Mouse (Mus musculus): Measurements from ENCODE around the gene Rasgef1a.

Gene Rasgef1a

DNA sequence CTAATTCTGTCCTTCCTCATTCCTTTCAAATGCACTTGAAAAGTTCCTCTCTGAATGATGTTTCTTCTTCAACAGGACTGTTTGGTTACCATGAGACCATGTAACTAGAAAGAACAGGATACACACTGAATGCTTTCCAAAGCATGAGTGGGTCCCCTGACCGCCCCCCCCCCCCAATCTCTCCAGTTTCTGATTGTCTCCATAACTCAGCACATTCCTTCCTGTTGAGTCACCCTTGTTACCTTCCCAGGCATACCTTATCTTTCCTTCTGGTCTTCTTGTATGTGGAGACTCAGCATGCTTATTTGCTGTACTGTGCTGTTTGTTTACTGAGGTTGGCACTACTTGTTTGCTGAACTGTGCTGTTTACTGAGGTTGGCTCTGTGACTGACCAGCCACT lies 20.2 kb downstream of the Rasgef1a start:
- DNase-seq = no peak

DNA sequence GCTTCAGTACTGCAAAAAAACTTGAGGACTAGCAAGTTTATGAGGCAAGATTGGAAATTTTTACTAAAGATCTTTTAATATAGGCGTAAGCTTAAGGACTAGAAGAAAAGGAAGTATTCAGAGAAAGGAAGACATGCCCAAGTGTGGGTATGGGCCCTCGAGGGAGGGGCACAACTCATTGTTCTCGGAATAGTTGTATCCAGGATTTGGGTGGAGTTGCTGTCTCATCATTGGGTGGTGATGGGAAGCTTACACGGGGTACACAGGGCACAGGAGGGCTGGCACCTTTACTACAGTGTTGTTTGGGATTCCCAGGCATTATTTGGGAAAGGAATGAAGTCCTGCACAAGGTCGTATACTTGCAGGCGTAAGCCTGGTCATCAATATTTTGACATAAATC lies 24.4 kb downstream of the Rasgef1a start:
- DNase-seq = no peak

DNA sequence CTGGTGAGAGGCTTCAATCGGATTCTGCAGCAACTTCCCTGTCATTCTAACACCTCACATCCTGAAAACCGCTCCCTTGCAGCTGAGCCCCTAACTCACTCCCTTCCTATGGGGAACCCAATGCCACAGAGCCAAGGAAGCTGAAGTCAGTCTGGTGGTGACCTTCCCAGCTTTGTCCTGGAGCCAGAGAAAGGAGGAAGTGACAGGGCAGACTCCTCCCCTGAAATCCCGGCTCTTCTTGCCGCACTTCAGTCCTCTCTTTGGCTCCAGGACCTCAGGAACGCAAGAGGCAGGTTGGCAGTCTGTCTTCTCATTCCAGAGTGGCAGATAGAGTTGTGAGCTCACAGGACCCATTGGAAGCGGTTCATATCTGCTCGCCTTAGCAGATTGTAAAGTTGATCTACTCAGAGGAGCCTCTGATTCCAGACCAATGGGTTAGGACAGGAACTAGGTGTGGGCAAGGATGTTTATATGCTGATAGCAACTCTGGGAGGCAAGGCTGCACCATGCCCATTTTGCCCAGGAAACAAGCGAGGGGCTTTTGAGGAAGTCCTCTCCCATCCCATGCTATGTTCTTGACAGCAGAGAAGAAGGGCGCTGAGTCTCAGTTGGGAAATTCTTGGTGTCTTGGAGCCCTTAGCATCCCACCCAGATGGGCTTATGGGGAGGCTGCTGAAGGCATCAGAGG lies 25.0 kb downstream of the Rasgef1a start:
- DNase-seq = no peak

DNA sequence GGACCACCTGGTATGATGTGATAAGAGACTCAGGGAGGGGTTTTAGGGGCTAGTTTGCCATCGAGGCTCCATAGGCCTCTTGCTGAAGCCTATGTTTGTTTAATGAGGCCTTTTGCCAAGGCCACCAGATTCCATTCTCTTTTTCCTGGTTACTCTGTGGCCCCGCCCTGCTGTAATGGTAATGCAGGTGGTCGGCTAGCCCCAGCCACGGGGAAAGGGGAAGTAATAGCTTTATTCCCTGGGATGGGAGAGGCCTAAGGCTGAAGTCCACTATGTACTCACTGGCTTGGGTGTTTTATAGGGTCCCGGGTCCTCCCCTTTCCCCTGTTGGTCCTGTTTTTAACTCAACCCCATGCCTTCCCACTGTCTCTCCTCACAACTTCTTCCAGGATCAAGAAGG lies 25.6 kb downstream of the Rasgef1a start:
- DNase-seq = no peak

DNA sequence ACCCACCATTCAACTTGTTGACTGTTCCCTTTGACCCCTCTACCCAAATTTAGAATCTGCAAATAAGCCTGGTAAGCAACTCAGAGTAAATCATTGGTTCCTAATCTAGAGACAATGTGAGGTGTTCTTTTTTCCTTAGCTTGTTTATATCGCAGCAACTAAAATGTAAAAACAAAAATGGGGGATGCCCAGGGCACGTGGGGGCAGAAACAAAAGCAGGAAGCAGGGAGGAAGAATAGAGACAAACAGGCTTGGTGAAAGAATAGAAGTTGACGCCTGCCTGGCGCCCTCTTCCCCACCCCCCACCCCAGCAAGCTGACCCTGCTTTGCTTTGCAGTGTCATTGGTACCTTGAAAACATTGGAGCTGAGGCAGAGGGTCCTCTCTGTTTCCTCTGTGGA lies 33.9 kb downstream of the Rasgef1a start:
- no peak for DNase-seq

DNA sequence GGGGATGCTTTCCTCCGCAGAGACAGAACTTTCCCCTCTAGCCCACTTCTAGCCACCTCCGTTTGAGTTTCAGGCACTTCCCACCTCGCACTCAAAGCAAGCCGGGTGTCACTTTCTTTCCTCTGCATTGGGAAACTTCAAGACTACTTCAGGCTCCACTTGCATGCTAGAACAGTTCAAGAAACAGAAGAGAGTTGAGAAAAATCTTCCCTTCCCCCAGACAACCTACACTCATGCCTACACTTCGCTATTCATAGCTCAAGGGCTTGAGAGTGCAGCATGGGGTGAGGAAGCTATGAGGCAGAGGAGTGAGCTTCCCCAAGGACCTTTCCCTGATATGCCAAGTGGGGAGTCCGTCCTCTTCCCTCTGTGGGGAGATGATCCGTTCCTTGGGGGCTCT lies 34.7 kb downstream of the Rasgef1a start:
- no peak for DNase-seq

DNA sequence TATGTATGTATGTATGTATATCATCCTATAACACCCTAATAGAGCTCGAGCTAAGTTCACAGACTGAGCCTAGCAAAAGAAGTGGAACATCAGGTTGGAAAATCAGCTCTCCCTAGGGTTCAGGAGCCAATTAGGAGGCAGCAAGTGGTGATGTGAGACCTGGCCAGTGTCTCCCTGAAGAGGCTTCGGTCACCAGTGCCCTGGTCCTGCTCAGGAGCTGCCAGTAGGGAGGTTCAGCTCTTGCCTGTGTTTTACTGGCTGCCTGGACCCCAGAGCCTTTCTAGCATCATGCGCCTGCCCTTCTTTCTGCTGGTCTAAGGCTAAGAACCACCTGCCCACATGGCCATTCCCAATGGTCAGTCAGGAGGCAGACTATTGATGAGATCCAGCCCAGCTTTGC lies 35.3 kb downstream of the Rasgef1a start:
- DNase-seq = no peak

DNA sequence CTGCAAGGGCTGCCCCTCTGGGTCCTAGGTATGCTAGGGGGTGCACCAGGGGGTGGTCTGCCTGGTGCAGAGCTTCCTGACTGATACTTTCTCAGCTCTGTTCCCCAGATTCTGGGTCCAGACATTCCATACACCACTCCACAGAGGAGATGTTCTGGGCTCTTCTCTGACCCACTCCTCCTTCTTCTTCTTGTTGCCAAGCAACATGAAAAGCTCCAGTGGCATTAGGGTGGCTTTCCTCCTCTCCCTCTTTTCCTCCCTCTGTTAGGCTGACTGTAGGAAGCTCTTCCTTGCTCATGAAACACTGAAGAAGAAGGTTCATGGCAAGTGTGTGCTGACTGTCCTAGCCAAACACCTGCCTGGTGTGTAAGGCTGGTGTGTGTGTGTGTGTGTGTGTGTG lies 35.7 kb downstream of the Rasgef1a start:
- no peak for DNase-seq

DNA sequence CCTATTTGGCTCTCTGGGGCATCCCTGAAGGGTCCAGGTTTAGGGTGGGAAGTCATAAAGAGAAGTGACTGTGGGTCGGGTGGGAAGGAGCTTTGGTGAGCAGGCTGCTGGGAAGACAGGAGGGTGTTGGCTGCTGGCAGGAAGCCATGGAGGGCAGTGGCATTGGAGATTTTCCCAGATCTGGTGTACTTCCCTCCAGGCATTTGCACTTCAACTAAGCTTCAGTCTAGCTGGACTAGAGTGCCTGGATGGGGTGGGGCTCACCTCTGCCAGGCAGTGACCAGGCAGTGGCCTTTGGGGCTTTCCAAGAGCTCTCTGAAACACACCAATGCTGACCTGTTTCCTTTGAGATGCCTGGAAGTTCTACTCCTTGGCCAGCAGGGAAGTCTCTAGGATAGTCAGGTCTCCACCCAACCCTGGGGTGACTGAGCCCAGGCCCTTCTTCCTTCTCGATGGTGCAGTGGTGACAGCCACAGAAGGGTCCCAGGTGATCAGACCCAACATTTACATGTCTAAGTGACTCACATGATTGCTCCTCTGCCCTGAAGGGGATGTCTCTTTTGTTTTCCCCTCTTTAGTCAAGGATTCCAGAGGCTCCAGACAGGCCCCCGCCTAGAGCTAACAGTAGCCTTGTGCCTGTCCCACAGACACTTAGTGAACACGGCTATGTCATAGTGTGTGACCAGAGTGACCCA lies 36.7 kb downstream of the Rasgef1a start:
- DNase-seq = no peak

DNA sequence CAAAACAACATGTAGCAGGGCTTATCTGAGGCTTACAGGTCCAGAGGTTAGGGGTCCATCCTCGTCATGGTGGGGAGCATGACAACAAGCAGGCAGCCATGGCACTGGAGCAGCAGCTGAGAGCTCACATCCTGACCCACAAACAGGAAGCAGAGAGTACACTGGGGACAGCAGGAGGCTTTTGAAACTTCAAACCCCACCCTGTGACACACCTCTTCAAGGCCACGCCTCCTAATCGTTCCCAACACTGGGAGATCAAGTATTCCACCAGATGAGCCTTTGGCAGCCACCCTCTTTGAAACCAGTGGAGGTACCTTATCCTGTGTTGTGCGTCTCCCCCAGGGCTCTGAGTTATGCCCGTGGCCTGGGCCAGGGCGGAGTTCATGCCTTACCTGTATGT lies 38.5 kb downstream of the Rasgef1a start:
- no peak for DNase-seq

DNA sequence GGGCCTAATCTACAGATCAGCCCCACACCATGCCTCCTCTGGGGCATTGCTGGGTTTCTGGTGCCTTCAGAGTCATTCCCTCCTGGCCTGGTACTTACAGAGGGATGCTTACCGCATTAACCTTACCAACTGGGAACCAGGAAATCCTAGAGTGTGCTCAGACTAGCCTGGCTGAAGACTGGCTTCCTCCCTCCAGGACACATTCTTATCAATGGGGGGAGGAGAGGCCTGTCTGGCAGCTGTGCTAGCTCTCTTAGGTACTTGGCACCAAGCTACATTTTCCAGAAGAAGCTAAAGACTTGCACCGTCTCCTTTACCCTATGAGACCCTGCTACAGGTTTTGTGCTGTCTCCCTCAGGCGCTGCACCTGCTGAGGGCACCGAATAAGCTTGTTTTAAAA lies 40.2 kb downstream of the Rasgef1a start:
- no peak for DNase-seq

DNA sequence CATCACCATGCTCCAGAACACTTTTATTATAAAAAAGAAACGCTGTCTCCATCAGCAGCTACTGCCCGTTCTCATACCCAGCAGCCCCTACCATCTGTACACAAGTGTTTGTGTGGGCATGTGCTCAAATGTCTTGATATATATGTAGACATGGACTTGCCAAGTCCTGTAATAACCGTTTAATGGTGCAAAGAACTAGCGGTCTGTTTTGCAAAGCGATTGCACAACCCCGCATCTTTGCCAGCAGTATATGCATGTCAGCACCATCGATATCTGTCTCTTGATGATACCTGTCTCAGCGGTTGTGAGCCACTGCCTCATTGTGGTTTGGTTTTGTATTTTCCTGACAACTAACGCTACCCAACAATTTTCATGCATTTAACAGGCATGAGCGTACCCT lies 44.0 kb downstream of the Rasgef1a start:
- no peak for DNase-seq

DNA sequence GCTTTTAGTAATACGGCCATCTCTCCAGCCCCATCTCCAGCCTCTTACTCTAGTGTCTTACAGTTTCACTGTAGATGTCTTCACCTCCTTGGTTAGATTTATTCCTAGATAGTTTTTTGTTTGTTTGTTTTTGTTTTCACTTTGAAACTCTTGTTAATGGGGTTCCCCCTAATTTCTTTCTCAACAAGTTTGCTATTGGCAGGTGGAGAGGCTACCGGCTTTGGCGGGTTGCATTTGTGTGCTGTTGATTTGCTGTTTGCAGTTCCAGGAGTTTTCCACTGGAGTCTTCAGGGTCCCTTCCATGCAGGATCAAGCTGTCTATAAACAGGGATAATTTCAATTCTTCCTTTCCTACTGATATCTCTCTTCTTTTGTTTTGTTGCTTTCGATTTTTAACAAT lies 50.0 kb downstream of the Rasgef1a start:
- DNase-seq = no peak

DNA sequence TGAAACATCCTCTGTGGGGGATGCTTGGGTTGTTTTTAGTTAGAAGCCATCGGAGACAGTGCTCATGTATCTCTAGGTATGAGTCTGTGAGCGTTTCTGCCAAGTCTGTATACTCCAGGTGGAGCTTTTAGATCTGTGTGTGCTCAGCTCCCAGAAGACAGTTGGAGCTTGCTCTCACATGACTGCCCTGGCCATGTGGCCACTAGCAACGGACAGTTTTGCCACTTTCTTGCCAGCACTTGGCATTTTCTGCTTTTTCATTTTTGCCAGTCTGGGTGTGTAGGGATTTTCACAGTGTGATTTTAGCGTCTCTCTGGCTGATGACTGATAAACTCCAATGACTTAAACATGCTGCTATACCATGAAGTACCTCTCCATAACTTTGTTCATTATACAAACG lies 52.0 kb downstream of the Rasgef1a start:
- DNase-seq = no peak

DNA sequence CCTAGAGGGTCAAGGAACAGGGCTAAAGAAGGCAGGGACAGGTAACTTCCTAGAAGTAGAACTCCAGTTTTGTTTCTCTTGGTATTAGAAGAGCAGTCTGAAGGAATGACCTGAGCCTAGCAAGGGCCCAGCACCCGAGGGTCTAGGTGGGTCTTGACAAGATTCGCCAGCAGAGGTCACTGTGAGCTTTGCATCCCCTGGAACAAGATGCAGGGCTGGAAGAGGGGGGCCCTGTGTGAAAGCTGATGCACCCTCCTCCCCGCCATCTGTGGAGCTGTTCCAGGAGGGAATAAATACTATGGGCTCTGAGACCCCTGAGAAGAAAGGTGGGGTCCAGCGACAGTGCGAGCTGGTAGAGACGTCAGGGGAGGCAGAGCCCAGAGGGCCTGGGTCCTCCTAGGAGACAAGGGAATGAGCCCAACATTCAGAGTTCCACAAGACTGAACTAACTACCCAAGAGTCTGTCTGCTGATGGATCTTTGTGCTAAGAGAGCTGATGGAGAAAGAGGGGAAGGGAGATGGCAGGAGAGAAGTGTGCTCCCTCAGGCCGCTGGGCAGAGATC lies 53.8 kb downstream of the Rasgef1a start:
- no peak for DNase-seq

DNA sequence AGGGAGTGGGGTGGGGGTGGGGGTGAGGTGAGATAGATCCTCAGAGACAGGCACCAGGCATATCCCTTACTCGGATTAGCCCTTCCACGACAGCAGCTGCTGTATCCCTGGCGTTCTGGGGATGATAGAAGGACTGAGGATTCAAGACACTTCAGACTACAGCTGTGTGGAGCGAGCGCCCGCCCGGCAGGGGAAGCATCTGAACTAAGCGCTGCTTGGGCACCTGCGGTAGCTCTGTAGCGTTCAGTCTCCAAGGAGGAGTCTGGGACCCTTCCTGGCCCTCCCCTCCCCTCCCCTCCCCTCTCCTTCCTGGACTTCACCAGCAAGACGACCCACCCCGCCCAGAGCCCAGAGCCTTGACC lies 54.6 kb downstream of the Rasgef1a start:
- DNase-seq = no peak

DNA sequence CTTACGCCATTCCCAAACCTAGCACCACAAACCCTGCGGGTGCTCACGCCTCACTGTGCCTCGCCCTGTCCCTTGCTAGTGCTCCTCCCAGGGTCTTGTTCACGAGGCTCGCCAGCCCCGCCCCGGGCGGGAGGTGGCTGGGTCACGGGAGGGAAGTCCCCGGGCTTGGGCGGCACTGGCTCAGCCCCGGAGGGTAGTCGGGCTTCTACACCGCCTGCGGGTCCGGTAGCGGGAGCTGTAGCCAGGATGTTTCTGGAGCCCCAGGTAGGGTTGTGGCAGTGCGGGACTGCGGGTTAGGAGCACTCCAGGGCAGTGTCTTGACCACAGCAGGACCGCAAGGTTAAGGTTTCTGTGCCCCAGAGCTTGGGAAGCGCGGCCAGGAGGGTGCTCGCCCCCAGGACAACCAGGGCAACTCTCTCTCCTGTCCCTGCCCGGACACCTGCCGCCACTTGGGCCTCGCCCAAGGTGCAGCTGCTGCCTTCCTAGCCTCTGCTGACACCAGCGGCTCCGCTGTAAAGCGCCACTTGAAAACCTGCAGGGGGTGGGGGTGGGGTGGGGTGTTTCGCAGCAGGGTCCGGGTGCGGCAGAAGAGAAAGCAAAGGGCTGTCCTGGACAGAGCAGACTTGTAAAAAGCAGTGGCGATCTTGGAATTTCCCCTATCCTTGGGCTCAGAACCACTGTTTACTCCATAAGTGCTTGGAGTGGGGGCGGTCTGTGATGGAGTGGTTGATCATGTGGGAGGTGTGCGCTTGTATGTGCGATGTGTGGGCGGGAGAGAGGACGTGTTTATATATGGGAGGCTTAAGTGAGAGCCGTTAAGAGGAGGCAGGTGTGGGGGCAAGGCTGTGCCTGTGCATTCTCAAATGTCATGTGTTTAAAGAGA lies 55.2 kb downstream of the Rasgef1a start:
- DNase-seq = peak; percentile 17

DNA sequence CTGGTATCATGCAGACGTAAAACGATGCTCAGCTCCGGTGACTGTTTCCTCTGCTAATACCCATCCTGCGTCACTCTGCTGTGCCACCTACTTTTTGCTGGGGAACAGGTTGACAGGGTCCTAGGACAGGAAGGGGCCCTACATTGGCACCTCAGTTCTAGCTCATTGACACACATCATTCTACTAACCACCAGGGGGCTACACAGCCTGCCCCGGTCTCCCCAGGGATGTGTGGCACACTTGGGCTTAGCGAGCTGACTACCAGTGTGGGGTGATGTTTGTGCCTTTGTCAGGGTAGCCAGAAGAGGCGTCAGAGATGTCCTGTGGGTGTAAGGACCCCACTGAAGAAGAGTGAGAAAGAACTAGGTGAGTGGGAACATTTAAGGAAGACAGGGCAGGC lies 56.5 kb downstream of the Rasgef1a start:
- DNase-seq = no peak

DNA sequence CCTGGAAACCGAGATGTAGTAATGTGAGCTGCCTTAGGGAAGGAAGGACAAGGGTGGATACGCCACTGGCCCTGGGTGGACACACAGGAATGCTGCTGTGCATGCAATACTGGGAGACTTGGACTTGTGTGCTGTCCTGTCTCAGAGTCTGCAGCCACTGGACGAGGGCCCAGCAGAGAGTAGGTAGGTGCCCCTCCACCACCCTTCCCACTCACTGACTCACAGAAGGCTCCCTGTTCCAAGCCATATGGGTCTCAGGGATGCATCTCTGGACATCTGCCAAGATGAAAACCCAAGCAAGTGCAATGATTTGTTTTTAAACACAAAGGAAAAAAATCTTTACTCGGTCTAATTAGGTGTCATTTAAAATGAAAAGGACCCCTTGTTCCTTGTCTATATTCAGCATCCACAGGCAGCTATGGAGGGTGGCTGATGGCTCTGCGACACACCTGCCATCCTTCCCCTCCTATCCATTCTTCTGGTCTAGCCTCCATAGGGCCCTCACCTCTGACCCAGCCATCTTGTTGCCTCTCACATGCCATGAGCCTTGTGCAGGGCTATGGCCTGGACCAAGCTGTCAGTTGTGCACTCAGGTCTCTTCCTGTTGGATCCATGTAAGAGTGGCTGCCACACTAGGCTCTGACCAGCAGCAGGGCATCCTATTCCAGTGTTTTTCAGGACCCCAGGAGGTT lies 59.2 kb downstream of the Rasgef1a start:
- DNase-seq = no peak

DNA sequence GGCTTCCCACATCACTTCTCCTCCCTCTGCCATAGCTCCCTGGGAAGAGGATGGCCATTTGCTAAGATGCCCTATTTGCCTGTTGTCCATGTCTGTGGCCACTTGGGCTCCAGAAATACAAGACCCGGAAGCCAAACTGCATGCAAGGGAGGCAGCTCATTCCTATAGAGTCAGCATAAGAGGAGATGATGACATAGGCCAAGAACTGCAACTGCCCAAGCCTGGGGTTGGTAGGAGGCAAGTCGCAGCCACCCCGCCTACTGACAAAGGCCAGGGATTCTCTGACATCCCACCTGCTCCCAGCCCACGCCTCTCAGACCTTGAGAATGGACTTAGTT lies 59.7 kb downstream of the Rasgef1a start:
- no peak for DNase-seq

DNA sequence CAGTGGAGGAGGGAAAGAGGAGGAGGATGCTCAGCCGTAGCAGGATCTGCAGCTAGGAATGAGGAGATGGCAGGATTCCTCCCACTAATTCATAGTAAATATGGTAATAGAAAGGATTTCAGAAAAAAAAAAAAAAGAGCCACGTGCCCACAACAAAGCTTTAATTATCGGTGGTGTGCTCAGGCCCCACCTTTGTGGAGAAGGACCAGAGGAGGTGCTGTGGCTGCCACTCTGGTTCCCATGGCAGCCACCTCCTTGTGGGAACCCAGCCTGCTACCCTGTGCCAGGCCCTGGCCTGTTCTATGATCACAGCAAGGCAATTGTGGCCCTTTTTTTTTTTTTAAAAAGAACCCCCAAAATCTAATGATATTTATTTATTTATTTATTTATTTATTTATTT lies 60.2 kb downstream of the Rasgef1a start:
- no peak for DNase-seq

DNA sequence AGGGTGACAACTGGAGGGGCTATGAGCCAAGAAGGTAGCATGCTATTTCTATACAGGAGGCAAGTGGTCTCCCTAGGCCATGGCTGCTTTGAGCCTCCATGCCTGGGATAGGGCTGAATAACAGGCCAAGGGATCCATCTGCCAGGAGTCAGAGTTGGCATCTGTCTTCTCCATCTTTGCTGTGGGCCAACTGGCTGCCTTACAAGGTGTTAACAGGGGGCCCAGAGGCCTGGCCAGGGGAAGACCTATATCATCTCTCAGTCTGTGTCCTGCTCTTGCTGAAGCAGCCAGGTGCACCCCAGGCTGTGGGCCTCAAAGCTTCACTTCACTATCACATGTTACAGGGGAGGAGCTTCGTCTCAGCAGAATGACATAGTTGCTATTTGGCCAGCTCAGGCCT lies 60.9 kb downstream of the Rasgef1a start:
- no peak for DNase-seq

DNA sequence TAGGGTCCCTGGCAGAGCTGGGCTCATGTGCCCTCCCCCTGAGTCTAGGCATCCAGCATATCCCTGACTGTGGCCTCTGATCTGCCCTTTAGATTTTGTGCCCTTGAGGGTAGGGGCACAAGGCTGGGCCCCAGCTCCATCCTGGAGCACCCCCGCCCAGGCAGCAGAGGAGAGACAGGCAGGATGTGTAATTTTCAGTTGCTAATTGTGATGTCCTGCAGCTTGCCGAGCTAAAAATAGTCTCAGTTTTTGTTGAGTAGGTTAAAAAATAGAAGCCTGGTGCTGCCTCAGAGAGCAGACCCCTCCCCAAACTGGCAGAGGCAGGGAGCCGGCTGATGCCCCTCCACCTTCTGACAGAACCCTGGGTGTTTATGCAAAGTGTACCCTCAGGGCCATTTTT lies 62.9 kb downstream of the Rasgef1a start:
- no peak for DNase-seq
